8 mouse cellular contexts compared by ENCODE assay signal in genomic region chr10:85916498-85917309, GRCm38 (mm10). TPM values are rescaled to one million over a fixed set of nuclear protein-coding genes. Genes with fewer than 3 reads are reported as not detected.
DNase-seq lines count a peak whose midpoint lies in the region; ATAC-seq lines count a peak whose summit lies in the region.

Gene Prdm4 (minus strand): TSS chr10:85917142.

- under 1% methylated on average over 74 of the region's 90 CpGs for WGBS in hindbrain, embryonic 16.5 days
- WGBS in macrophage (ENCODE audit: missing documents) = 1% methylated on average over 72 of the region's 90 CpGs

- H3K36me3 ChIP-seq in hindbrain, embryonic 16.5 days (ENCODE audit: control insufficient read depth, insufficient read depth, low read length) = peaks cover 11% of the 10 kb centered on the region
- H3K36me3 ChIP-seq in macrophage (ENCODE audit: inconsistent target) = peaks cover 25% of the 10 kb centered on the region

- peak; percentile 100 for ATAC-seq in hindbrain, embryonic 16.5 days

- H3K4me1 ChIP-seq in hindbrain, embryonic 16.5 days (ENCODE audit: control insufficient read depth, insufficient read depth, low read depth, low read length) = peaks cover 11% of the 10 kb centered on the region

- DNase-seq in WW6 (ENCODE audit: low read depth, low spot score) = peak; percentile 93
- peak; percentile 81 to 95 for DNase-seq in cerebellum, postnatal 4 days (ENCODE audit: low spot score in 2 of 2)
- DNase-seq in gastrocnemius, adult 18-20 months (ENCODE audit: low spot score) = peak; percentile 97
- DNase-seq in left cerebral cortex, adult 18-20 months (ENCODE audit: low spot score in 2 of 2) = peak; percentile 95 to 97
- peak; percentile 99 for DNase-seq in right cerebral cortex, adult 18-20 months
- DNase-seq in urinary bladder, postnatal 10 days (ENCODE audit: low spot score) = peak; percentile 84

- peak within 1 kb of the TSS; percentile 88 for H3K27ac ChIP-seq in hindbrain, embryonic 16.5 days (ENCODE audit: low read depth, low read length)
- H3K27ac ChIP-seq in macrophage = no peak within 1 kb of the TSS

- peak within 1 kb of the TSS; percentile 99 for H3K4me3 ChIP-seq in hindbrain, embryonic 16.5 days (ENCODE audit: low read length)
- H3K4me3 ChIP-seq in macrophage (ENCODE audit: inconsistent target) = peak within 1 kb of the TSS; percentile 60

- H3K9ac ChIP-seq in hindbrain, embryonic 16.5 days (ENCODE audit: low read depth, low read length) = peak within 1 kb of the TSS; percentile 95

- H3K9me3 ChIP-seq in hindbrain, embryonic 16.5 days (ENCODE audit: control insufficient read depth, low read length) = no peaks in the 10 kb centered on the region

- H3K79me2 ChIP-seq in macrophage (ENCODE audit: inconsistent target) = peaks cover 46% of the 10 kb centered on the region

- no peaks in the 10 kb centered on the region for H3K27me3 ChIP-seq in hindbrain, embryonic 16.5 days (replicated peaks; ENCODE audit: control insufficient read depth, insufficient read depth, low read length)

- H3K4me2 ChIP-seq in hindbrain, embryonic 16.5 days (ENCODE audit: low read length) = peak within 1 kb of the TSS; percentile 76

RNA-seq across cellular contexts. Expression of gene Prdm4, which starts in this region (rescaled TPM):
- total RNA-seq in gastrocnemius, adult 18-20 months (2021) = 10 to 100 TPM; 13.4 to 17.1 TPM
- 18.4 and 21.6 TPM in 2 replicates for polyA plus RNA-seq in hindbrain, embryonic 16.5 days (2015; fragmentation: Nextera tagmentation; extraction: Ambion mirVana)
- total RNA-seq in left cerebral cortex, adult 18-20 months (2021) = 10 to 100 TPM; 28.1 to 28.7 TPM
- total RNA-seq in macrophage (2018; cell fraction: chromatin; rRNA removed) = 10 to 100 TPM; 26.4 to 90.7 (median 47.6) TPM
- 10 to 100 TPM; 15.5 to 27.9 (median 17.5) TPM for total RNA-seq in macrophage (2018; cell fraction: cytosol; rRNA removed)
- total RNA-seq in macrophage (2018; cell fraction: nucleus; rRNA removed) = 10 to 100 TPM; 24.0 to 73.8 (median 41.9) TPM
- polyA plus RNA-seq in macrophage (2018) = 11.4 to 15.1 TPM (median 12.8 TPM) in 3 replicates
